Mouse (Mus musculus) cortical plate, adult 2 months (tissue): ENCODE measurements around the gene Nlk. TPM values are rescaled to one million over a fixed set of nuclear protein-coding genes. Genes with fewer than 3 reads are reported as not detected.

Source experiments
- H3K27ac ChIP-seq: fragments of 200-500 bp; 2 replicates; pipeline ENCODE4 v1.5.1; 2012; ENCODE audit warnings: low read length, control low read depth, inconsistent platforms; ENCODE audit not compliant: insufficient read depth
- H3K4me1 ChIP-seq: fragments of 200-500 bp; 2 replicates; pipeline ENCODE4 v1.6.1; 2011; ENCODE audit warnings: low read length; ENCODE audit not compliant: control insufficient read depth, insufficient read depth
- H3K4me3 ChIP-seq: fragments of 200-500 bp; 2 replicates; pipeline ENCODE4 v1.5.1; 2011; ENCODE audit warnings: mild to moderate bottlenecking, low read length, control low read depth; ENCODE audit not compliant: insufficient read depth
- CTCF ChIP-seq: fragments of 200-500 bp; IDR thresholded peaks from 2 replicates; pipeline ENCODE4 v1.5.1; 2011; ENCODE audit warnings: mild to moderate bottlenecking, control low read depth, low read length; ENCODE audit not compliant: insufficient read depth; ENCODE audit errors: extremely low read depth
- POLR2A ChIP-seq: fragments of 200-500 bp; IDR thresholded peaks from 2 replicates; pipeline ENCODE4 v1.6.1; 2011; ENCODE audit warnings: mild to moderate bottlenecking, low read length, control low read depth; ENCODE audit not compliant: insufficient read depth; ENCODE audit errors: extremely low read depth
- polyA plus RNA-seq: library from polyadenylated mRNA; depleted of rRNA; stranded (reverse); fragments of >200 nt; gene quantifications from 2 replicates; pipeline ENCODE4 v1.2.3, GENCODE M21; 2012; rRNA removed

Gene Nlk
- polyA plus RNA-seq: 70.3 and 71.3 TPM in 2 replicates

DNA sequence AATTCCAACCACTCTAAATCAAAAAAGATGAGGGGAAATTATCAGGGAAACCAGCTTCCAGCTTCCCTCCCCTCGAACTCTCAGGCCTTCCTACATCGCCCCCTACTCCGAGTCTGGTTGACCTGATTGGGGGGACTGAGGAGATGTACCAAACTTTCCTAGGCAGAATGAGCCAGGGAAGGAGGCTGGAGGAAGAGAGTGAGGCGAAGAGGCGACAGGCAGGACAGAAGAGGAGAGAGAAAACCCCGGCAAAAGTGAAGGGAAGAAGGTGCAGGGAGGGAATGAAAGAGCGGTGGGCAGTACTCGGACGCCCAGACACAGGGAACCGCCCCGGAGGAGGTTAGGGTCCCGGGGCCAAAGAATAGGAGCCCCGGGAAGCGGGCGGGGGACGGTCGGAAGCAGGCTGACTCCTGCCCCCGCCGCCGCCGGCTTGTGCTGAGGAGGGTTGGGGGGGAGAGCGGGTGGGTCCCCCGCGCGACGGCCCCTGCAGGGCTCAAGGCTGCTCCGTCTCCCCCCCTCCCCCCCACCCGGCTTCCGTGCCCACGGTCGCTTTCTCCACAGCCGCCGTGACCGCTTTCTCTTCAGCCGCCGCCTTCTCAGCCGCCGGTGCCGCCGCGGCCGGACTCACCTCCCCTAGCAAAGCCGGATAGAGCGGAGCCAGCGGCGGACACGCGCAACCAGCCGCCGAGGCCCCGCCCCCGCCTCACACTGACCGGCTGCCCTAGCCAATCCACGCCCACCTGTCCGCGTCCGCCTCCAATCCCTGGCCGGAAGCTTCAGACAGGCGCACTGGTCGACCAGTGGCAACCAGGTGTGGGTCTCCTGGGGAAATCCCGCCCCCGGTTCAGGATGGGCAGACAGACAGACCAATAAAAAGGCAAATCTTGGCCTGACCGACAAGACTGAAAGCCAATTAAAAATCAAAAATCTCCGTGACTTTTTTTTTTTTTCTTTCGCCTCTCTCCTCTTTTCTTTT is at the start of gene Nlk:
Gene Nlk, minus strand, starts transcription at position 597 of the 976 bp plus-strand sequence.
- H3K4me1 ChIP-seq: peaks cover 7% of the 10 kb centered on the region
- peak; percentile 61; the same call in 1 of the 2 replicates for TF ChIP-seq POLR2A
- no peak for TF ChIP-seq CTCF
- H3K27ac ChIP-seq: peak within 1 kb of the TSS; percentile 4; the same call in 1 of the 2 replicates
- peak within 1 kb of the TSS; percentile 70 for H3K4me3 ChIP-seq

DNA sequence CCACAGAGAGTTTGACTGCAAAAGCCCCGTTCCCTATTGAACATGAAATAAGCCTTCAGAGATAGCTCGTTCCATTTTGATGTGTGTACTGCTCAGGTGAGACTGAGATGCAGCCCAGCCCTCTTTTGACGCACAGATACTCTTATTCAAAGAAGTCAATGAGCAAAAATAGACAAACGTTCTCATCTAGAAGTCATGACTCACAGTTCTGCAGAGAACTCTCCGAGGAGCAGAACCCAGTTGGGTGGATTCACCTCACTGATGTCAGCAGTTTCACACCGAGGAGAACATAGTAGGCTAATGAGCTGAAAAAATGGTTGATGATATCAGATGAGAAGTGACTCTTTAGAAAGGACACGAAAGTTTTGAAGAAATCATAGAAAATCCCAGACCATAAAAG is 49.1 kb upstream of the Nlk start:
- TF ChIP-seq CTCF (no peak), POLR2A (no peak)

DNA sequence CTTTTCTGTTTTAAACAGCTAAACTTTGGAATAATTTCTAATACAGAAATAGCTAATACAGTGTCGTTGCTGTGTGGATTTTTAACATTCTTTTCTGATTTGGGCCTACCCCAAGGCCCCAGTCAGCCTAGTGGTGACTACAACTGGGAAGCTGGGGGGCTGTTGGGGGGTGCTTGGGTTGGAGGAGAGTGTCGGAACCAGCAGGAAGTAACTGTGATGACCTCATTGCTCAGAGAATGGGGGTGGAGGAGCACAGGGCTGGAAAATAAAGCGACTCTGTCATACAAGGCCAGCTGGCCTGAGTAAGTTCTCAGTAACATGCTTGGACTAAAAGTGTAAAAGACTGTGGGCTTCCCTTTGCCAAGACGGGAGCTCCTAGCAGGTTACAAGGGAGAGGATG is 48.3 kb upstream of the Nlk start:
- Histone ChIP-seq H3K4me3 (no peak overlapping the region), H3K4me1 (no peaks in the 10 kb centered on the region), H3K27ac (no peak overlapping the region)
- TF ChIP-seq POLR2A (no peak), CTCF (no peak)

More for the DNA sequence above, 49.1 kb upstream of the Nlk start:
- Histone ChIP-seq H3K4me3 (no peak overlapping the region), H3K27ac (no peak overlapping the region), H3K4me1 (no peaks in the 10 kb centered on the region)

DNA sequence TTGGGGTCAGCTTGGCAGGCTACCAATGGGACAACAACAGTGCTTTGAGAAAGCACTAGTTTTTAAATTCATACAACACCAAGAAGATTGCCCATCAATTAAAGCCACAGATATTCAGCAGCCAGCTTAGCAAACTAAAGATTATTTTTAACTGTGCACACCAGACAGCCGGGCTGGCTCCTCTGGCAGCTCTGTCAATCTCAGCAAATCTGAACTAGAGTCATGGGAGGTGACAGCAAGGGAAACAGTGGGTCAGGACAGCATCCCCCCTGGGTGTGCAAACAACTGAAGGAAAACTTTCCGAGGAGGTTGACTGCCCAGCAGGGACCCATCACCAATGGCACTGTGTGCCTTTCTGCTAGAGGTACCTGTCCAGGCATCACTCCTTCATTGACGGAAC is 45.3 kb upstream of the Nlk start:
- Histone ChIP-seq H3K27ac (no peak overlapping the region), H3K4me1 (no peaks in the 10 kb centered on the region), H3K4me3 (no peak overlapping the region)
- no peak for TF ChIP-seq CTCF
- no peak for TF ChIP-seq POLR2A

DNA sequence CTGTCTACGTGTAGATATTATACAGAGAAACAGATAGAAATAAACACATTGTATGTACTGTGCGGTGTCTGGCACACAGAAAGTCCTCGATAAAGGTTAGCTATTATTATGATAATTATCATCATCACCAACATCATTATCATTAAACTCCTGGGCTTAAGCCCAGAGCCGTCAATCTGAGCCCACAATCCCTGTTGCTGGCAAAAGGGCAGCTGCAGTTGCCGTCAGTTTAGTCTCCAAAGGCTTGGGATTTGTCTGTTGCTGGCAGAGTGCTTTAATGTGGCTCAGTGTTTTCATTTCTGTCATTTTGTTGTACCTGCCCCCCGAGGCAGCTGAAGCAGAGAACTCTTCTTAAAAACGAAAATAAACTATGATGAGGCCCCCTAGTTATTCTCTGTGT is 44.8 kb upstream of the Nlk start:
- no peak overlapping the region for H3K27ac ChIP-seq
- H3K4me3 ChIP-seq: no peak overlapping the region
- H3K4me1 ChIP-seq: no peaks in the 10 kb centered on the region
- no peak for TF ChIP-seq CTCF
- no peak for TF ChIP-seq POLR2A

DNA sequence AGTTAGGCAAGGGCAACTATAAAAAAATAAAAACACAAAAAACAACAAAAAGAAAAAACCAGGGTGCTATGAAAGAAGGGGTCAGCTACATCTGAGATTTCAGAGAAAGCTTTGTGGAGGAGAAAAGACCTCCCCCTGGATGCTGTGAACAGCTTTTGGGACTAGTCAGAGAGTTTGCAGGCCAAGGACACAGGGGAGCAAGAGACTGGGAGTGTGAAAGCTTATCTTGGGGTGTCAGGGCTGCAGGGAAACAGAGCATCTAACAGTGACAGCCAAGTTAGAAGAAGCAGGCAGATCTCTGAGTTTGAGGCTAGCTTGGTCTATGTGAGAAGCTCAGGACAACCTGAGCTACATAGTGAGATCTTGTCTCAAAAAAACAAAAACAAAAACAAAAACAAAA is 42.2 kb upstream of the Nlk start:
- Histone ChIP-seq H3K27ac (no peak overlapping the region), H3K4me3 (no peak overlapping the region), H3K4me1 (no peaks in the 10 kb centered on the region)
- TF ChIP-seq CTCF (no peak), POLR2A (no peak)

DNA sequence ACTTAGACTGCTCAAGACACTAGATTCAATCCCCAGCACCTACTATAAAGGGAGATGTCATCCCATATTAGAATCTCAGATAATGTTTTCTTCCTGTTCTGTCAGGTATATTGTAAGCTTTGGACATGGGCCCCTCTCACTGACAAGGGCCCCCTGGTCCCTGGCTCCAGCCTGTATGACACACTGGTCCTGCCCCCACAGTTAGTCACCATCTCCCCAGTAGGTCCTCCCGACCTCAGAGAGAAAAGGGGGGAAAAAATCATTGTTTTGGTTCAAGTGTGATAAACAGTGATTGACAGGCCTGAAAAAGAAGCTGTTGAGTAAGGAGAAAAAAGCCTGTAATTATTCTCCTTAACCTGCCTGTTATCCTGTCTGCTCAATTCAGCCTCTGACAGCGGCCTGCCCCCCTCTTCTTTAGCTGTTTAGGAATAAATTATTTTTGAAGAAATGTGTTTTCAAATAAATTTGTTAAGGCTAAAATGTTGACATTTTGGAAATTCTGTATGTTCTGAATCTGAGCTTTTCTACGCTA is 39.8 kb upstream of the Nlk start:
- no peak for TF ChIP-seq CTCF
- Histone ChIP-seq H3K4me1 (no peaks in the 10 kb centered on the region), H3K27ac (no peak overlapping the region)

DNA sequence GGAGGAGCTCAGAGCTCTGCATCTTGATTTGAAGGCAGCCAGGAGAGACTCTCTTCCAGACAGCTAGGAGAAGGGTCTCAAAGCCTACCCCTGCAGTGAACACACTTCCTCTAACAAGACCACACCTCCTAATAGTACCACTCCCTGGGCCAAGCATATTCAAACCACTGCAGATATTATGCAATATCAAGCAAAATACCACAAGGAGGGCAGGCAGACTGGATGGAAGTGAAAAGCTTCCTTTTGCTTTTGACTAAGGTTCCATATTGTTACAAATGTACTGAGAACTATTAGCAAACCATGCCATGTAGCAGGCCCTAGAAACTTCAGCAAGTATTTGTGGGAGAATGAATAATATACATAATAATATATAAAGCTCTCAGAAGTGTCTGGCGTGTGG is 38.0 kb upstream of the Nlk start:
- Histone ChIP-seq H3K4me1 (no peaks in the 10 kb centered on the region), H3K27ac (no peak overlapping the region), H3K4me3 (no peak overlapping the region)
- TF ChIP-seq POLR2A (no peak), CTCF (no peak)

More for the DNA sequence above, 39.8 kb upstream of the Nlk start:
- H3K4me3 ChIP-seq: no peak overlapping the region

DNA sequence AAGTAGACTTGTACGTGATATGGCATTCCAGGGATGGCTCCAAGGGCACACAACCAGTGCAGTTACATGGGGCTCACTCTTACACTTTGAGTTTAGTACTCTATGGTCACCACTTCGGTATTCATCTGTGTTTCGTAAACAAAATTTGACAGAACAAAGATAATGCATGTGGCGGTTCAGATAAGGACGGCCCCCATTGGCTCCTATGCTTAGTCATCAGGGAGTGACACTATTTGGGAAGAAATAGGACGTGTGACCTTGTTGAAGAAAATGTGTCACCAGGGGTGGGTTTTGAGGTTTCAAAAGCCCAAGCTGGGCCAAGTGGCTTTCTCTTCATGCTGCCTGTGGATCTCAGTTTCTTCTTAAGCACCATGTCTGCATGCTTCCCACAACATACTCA is 35.4 kb upstream of the Nlk start:
- Histone ChIP-seq H3K4me3 (no peak overlapping the region), H3K27ac (no peak overlapping the region), H3K4me1 (peaks cover 1% of the 10 kb centered on the region; the same call in 1 of the 2 replicates)
- TF ChIP-seq POLR2A: no peak
- no peak for TF ChIP-seq CTCF

DNA sequence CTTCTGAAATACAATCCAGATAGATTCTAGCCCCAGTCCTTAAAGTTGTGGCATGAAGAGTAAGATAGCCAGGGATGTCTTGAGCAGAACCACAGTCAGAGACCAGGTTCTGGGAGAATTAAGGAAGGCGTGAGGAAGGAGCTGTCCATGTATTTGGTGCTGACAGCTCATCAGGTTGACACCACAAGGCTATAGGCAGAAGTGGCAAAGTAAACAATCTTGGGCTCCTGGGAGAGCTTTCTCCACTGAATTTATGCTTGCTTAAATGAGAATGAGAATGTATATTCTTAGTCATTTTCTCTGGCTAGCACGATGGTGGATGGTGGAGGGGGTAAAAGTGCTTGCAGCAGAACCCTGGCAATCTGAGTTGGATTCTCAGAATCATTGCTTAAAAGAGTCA is 33.7 kb upstream of the Nlk start:
- Histone ChIP-seq H3K4me1 (peaks cover 5% of the 10 kb centered on the region; the same call in 1 of the 2 replicates), H3K27ac (no peak overlapping the region; the same call in 1 of the 2 replicates), H3K4me3 (no peak overlapping the region)
- TF ChIP-seq CTCF (no peak), POLR2A (no peak)
